Mouse (Mus musculus): ENCODE measurements around the gene Abraxas2. TPM values are rescaled to one million over a fixed set of nuclear protein-coding genes. Genes with fewer than 3 reads are reported as not detected.
A peak's percentile ranks its signal among the peaks of the same experiment; 100 is the strongest.

The Abraxas2 gene
- polyA plus RNA-seq, 3 experiments from 2014 or later, result 34.6 to 40.0 (median 35.9) TPM

- no peak for ATAC-seq
These were observed 42.0 kb downstream of the Abraxas2 start for GRCm38 (mm10) chr7:132900826-132901531.

DNA sequence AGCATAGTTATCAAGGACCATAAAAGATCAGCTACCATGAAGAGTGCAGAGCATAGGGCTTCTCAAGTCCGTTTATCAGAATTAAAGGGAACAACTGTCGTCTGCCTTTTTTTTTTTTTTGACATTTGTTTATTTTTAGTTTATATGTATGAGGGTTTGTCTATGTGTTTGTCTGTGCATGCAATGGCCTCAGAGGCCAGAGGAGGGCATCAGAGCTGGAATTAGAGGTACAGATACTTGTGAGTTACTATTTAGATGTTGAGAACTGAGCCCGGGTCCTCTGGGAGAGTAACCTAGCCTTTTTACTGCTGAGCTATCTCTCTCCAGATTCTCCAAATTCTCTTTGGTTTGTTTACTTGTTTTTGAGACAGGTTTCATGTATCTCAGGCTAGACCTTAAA, 44.8 kb downstream of the Abraxas2 start:
- ATAC-seq, result no peak

GRCm38 (mm10) chr7:132921971-132922370, 62.9 kb downstream of the Abraxas2 start:
- no peak for ATAC-seq

GRCm38 (mm10) chr7:132925227-132925626, 66.2 kb downstream of the Abraxas2 start:
- no peak for ATAC-seq

DNA sequence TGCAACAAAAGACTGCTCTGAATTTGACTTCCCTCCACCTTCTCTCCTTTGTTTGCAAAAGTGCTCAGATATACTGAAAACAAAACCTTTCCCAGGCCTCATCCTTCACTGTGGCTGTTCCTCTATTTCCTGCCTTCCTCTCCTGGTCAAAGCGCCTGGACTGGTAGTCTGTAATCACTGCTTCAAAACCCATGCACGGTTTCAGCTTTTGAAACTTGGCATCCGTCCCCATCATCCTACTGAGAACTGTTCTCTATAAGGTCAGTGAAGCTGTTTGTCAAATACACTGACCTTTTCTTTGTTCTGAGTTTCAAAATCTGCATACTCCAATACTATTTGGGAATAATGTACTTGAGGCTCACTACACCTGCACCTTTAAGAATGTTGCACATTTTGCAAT, 68.2 kb downstream of the Abraxas2 start:
- ATAC-seq, result no peak

DNA sequence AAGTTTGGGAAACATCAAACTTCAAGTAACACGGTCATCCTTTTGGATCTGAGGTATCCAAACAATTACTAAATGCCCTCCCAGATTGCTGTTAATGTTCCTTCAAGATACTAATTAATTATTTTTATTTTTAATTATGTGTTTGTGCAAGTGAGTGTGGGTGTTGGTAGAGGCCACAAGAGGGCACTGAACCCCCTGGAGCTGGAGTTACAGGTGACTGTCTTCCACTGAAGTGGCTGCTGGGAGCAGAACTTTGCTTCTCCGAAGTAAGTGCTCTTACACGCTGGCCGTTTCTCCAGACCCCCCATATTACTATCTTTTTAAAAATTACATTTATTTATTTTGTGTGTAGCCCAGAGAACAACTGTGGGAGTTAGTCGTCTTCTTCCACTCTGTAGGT, 71.0 kb downstream of the Abraxas2 start:
- no peak for ATAC-seq

GRCm38 (mm10) chr7:132930850-132931559, 72.0 kb downstream of the Abraxas2 start, which contains the start of gene Zranb1:
Gene Zranb1, plus strand, starts transcription at chr7:132931142.
- peak; percentile 93 for ATAC-seq

- peak; percentile 16 for ATAC-seq
These were observed 72.7 kb downstream of the Abraxas2 start for GRCm38 (mm10) chr7:132931560-132932351.

GRCm38 (mm10) chr7:132933331-132933730, 74.3 kb downstream of the Abraxas2 start:
- ATAC-seq, result no peak

Other genes starting within 250 kb of the Abraxas2 start
- gene Lhpp, start 248.6 kb upstream of the Abraxas2 start, polyA plus RNA-seq (2017; shearing (Covaris generic)), result 1 to 10 TPM; 2.3 to 5.3 (median 3.6) TPM
- 10 to 100 TPM; 53.1 to 85.7 (median 80.7) TPM for gene Fam53b, start 45.3 kb upstream of the Abraxas2 start, polyA plus RNA-seq (2017; shearing (Covaris generic))
- gene Eef1akmt2, start 6.6 kb upstream of the Abraxas2 start, polyA plus RNA-seq (2017; shearing (Covaris generic)), result 10 to 100 TPM; 60.0 to 76.4 (median 74.4) TPM
- 10 to 100 TPM in 2 of 3 experiments, 1 to 10 TPM in 1; 8.2 to 14.0 (median 13.5) TPM for gene Zranb1, start 71.9 kb downstream of the Abraxas2 start, polyA plus RNA-seq (2017; shearing (Covaris generic))

All from inflammation-experienced regulatory T-cells, adult 6 months (primary cell).